Mouse (Mus musculus): ENCODE measurements at regions not wholly inside any gene's neighbourhood (a gene's known extent, or its start where the extent isn't known, plus 50 kb on each side); places are given as distances from the start of the nearest gene placed in this dataset.

- intact Hi-C loops (cut with DNase I): no loop called here
- DNase-seq: no peak
Observed at GRCm38 (mm10) chr7:34587239-34587638, 69.3 kb downstream of the Kctd15 start.

- intact Hi-C loops (cut with DNase I): no loop called here
- no peak for DNase-seq
Observed at GRCm38 (mm10) chr7:34585312-34585865, 71.1 kb downstream of the Kctd15 start.

GRCm38 (mm10) chr7:34584870-34585269 is 71.7 kb downstream of the Kctd15 start:
- DNase-seq: no peak
- intact Hi-C loops (cut with DNase I): no loop called here

GRCm38 (mm10) chr7:34580866-34581265 is 75.7 kb downstream of the Kctd15 start:
- intact Hi-C loops (cut with DNase I): no loop called here
- DNase-seq: no peak

GRCm38 (mm10) chr7:34571295-34571694 is 85.2 kb downstream of the Kctd15 start:
- DNase-seq: no peak
- intact Hi-C loops (cut with DNase I): no loop called here

GRCm38 (mm10) chr7:34570114-34571065 is 86.1 kb downstream of the Kctd15 start:
- intact Hi-C loops (cut with DNase I): no loop called here
- DNase-seq: peak; percentile 53 to 54

GRCm38 (mm10) chr7:34569747-34570113 is 86.8 kb downstream of the Kctd15 start:
- intact Hi-C loops (cut with DNase I): no loop called here
- no peak for DNase-seq

- intact Hi-C loops (cut with DNase I): no loop called here
- no peak for DNase-seq
Observed at GRCm38 (mm10) chr7:34567575-34567974, 89.0 kb downstream of the Kctd15 start.

GRCm38 (mm10) chr7:34562160-34562559 is 94.4 kb downstream of the Kctd15 start:
- no peak for DNase-seq
- intact Hi-C loops (cut with DNase I): loop anchor here (5.0 kb wide), 1 partner anchor 110 kb away; no protein-coding TSS in a partner anchor

- intact Hi-C loops (cut with DNase I): no loop called here
- no peak for DNase-seq
Observed at GRCm38 (mm10) chr7:34558615-34559343, 97.8 kb downstream of the Kctd15 start.

GRCm38 (mm10) chr7:34555196-34555595 is 101.3 kb downstream of the Kctd15 start:
- intact Hi-C loops (cut with DNase I): no loop called here
- no peak for DNase-seq

- intact Hi-C loops (cut with DNase I): no loop called here
- DNase-seq: no peak
Observed at GRCm38 (mm10) chr7:34546609-34547316, 109.8 kb downstream of the Kctd15 start.

- intact Hi-C loops (cut with DNase I): no loop called here
Observed at GRCm38 (mm10) chr7:34545906-34546305, 110.6 kb downstream of the Kctd15 start.

GRCm38 (mm10) chr7:34541906-34542305 is 114.6 kb downstream of the Kctd15 start:
- DNase-seq: no peak
- intact Hi-C loops (cut with DNase I): no loop called here

More at GRCm38 (mm10) chr7:34545906-34546305, 110.6 kb downstream of the Kctd15 start:
- DNase-seq: no peak

GRCm38 (mm10) chr7:34541000-34541399 is 115.5 kb downstream of the Kctd15 start:
- intact Hi-C loops (cut with DNase I): no loop called here
- DNase-seq: no peak

- intact Hi-C loops (cut with DNase I): no loop called here
- no peak for DNase-seq
Observed at GRCm38 (mm10) chr7:34539856-34540255, 116.7 kb downstream of the Kctd15 start.

- intact Hi-C loops (cut with DNase I): no loop called here
- DNase-seq: no peak
Observed at GRCm38 (mm10) chr7:34538310-34539055, 118.0 kb downstream of the Kctd15 start.

- intact Hi-C loops (cut with DNase I): no loop called here
- DNase-seq: no peak
Observed at GRCm38 (mm10) chr7:34537122-34537521, 119.4 kb downstream of the Kctd15 start.

GRCm38 (mm10) chr7:34534241-34534640 is 122.3 kb downstream of the Kctd15 start:
- no peak for DNase-seq

GRCm38 (mm10) chr7:34531639-34532038 is 124.9 kb downstream of the Kctd15 start:
- DNase-seq: no peak
- intact Hi-C loops (cut with DNase I): no loop called here

More at GRCm38 (mm10) chr7:34534241-34534640, 122.3 kb downstream of the Kctd15 start:
- intact Hi-C loops (cut with DNase I): no loop called here

All from gastrocnemius, postnatal 36 days (tissue).